Mouse (Mus musculus) G1E (cell line): Measurements from ENCODE around the gene Creld1. TPM values are rescaled to one million over a fixed set of nuclear protein-coding genes. Genes with fewer than 3 reads are reported as not detected.

Source experiments
- ATAC-seq: 2 replicates; pipeline ENCODE4 v1.8.0; 2016; ENCODE audit warnings: mild to moderate bottlenecking; ENCODE audit not compliant: insufficient number of reproducible peaks, poor library complexity, low FRiP score, severe bottlenecking; ENCODE audit errors: extremely low read depth
- DNase-seq: peaks from one replicate; pipeline ENCODE4 v3.0.0; 2012; ENCODE audit warnings: low spot score
- H3K27me3 ChIP-seq: 2 replicates; pipeline ENCODE4 v1.6.1; 2012; ENCODE audit warnings: mild to moderate bottlenecking, low read length, inconsistent platforms; ENCODE audit not compliant: insufficient read depth
- H3K36me3 ChIP-seq: replicated peaks from 2 replicates; pipeline ENCODE3; 2012; ENCODE audit warnings: mild to moderate bottlenecking, inconsistent platforms
- H3K4me1 ChIP-seq: 2 replicates; pipeline ENCODE4 v1.6.1; 2012; ENCODE audit warnings: low read depth, low read length, inconsistent platforms, mixed read lengths; ENCODE audit not compliant: insufficient read depth
- H3K4me3 ChIP-seq: 2 replicates; pipeline ENCODE4 v1.5.1; 2012; ENCODE audit warnings: low read depth, mild to moderate bottlenecking, inconsistent platforms, low read length, moderate library complexity, mixed read lengths
- H3K9me3 ChIP-seq: replicated peaks from 2 replicates; pipeline ENCODE4 v1.6.1; 2012; ENCODE audit warnings: inconsistent platforms
- CTCF ChIP-seq: IDR thresholded peaks from 2 replicates; pipeline ENCODE4 v1.5.1; 2012; ENCODE audit warnings: low read depth, low read length, inconsistent platforms, mixed read lengths
- GATA1 ChIP-seq: IDR thresholded peaks from 2 replicates; pipeline ENCODE4 v1.6.1; 2012; ENCODE audit warnings: borderline replicate concordance, low read length, inconsistent platforms, mixed read lengths
- GATA2 ChIP-seq: IDR thresholded peaks from 2 replicates; pipeline ENCODE4 v1.6.1; 2012; ENCODE audit warnings: low read depth, low read length, inconsistent platforms, borderline replicate concordance
- POLR2AphosphoS5 ChIP-seq: IDR thresholded peaks from 2 replicates; pipeline ENCODE4 v1.6.1; 2012; ENCODE audit warnings: low read depth, low read length, inconsistent platforms; ENCODE audit not compliant: insufficient replicate concordance
- TAL1 ChIP-seq: conservative IDR thresholded peaks from 2 replicates; pipeline ENCODE4 v1.6.1; 2012; ENCODE audit warnings: low read depth, low read length, inconsistent platforms, mixed read lengths
- polyA plus RNA-seq: library from polyadenylated mRNA; stranded (reverse); fragments of >175 nt; gene quantifications from 2 replicates; pipeline ENCODE4 v1.2.3, GENCODE M21; 2012
- total RNA-seq, 2 experiments: library from RNA; stranded (forward) in 1 of 2; stranded (reverse) in 1 of 2; fragments of 200-1000 nt in 1 of 2; fragments of >200 nt in 1 of 2; fragmentation: Nextera tagmentation in 1 of 2; gene quantifications; 2 replicates each; pipeline ENCODE4 v1.2.3; 2014 to 2017

Creld1 gene
- total and polyA plus RNA-seq, 3 experiments, result 5.8 to 19.8 (median 8.5) TPM

- DNase-seq (no peak), ATAC-seq (no peak)
- Histone ChIP-seq H3K27me3 (peaks cover 18% of the 10 kb centered on the region), H3K4me3 (no peak overlapping the region), H3K4me1 (peaks cover 17% of the 10 kb centered on the region; the same call in 1 of the 2 replicates), H3K36me3 (peaks cover 8% of the 10 kb centered on the region), H3K9me3 (no peaks in the 10 kb centered on the region)
- TF ChIP-seq TAL1 (no peak), POLR2AphosphoS5 (no peak), CTCF (no peak), GATA2 (no peak), GATA1 (no peak)
Measured at GRCm38 (mm10) chr6:113440686-113441085, 42.4 kb upstream of the Creld1 start.

DNA sequence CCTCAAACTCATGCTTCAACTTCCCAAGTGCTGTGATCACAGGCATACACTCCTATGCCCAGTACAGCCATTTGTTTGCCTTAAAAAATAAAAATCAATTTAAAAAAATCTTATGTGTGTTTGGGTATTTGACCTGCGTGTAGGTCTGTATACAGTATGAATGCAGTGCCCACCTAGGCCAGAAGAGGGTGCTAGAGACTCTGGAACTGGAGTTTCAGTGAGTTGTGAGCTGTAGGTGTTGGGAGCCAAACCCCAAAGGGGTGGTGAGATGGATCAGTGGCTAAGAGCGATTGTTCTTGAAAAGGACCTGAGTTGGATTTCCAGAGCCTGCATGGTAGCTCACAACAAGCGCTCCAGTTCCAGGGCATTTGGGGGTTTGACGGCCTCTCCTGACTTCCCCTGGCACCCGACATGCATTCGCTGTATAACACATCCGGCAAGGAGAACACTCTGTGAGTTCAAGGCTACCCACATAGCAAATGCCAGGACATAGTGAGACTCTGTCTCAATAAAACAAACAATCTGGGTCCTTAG is 41.9 kb upstream of the Creld1 start:
- DNase-seq (peak; percentile 42), ATAC-seq (no peak; the same call in 1 of the 2 replicates)
- Histone ChIP-seq H3K27me3 (peaks cover 14% of the 10 kb centered on the region), H3K36me3 (peaks cover 12% of the 10 kb centered on the region), H3K4me1 (peaks cover 17% of the 10 kb centered on the region; the same call in 1 of the 2 replicates), H3K4me3 (no peak overlapping the region), H3K9me3 (no peaks in the 10 kb centered on the region)
- TF ChIP-seq GATA1 (no peak), POLR2AphosphoS5 (no peak), GATA2 (no peak), CTCF (peak; percentile 68), TAL1 (no peak)

DNA sequence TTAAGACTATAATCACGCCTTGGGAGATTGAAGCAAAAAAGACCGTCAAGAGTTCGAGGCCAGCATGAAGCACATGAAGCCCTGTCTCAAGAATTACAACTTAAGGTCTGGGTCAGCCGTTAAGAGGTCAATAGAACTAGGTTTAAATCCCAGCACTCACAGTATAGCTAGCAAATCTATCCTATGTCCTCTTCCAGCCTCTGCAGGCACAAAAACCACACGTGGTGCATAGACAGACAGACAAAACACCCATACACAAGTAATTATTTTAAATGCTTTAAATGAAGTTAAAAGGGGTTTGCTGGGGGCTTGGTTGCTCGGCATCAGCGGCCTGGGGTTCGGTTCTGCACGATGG is 41.0 kb upstream of the Creld1 start:
- Histone ChIP-seq H3K9me3 (no peaks in the 10 kb centered on the region), H3K36me3 (peaks cover 20% of the 10 kb centered on the region), H3K27me3 (peaks cover 10% of the 10 kb centered on the region), H3K4me3 (peak overlapping the region; percentile 77; the same call in 1 of the 2 replicates), H3K4me1 (peaks cover 17% of the 10 kb centered on the region; the same call in 1 of the 2 replicates)
- DNase-seq (no peak), ATAC-seq (no peak)
- no peak for TF ChIP-seq GATA2
- TF ChIP-seq TAL1, result no peak
- no peak for TF ChIP-seq GATA1
- TF ChIP-seq POLR2AphosphoS5, result no peak
- no peak for TF ChIP-seq CTCF

DNA sequence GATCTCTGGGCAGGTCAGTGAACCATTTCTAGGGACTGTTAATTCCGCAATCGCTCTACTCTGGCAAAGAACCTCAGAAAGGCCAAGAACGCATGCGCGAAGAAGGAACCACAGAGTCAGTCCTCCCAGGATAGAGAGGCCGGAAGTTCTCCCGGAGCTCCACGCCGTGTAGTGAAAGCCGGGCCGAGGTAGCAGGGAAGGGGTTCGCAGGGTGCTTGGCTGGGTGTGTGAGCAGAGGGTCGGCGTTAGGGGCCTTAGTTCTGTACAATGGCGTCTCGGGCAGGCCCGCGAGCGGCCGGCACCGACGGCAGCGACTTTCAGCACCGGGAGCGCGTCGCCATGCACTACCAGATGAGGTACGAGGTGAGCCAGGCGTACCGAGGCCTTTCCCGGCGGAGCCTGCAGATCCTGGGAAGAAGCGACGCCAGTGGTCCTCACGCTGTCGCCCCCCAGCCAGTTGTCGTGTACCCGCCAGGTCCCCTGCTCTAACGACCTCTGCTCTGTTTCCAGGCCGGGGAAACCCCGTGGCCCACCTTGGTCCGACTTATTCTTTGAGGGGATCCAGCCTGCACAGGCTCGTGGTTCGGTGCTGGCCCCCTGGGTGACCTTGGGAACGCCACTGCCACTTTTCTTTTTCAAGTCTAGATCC is 40.5 kb upstream of the Creld1 start, which contains the start of gene Jagn1:
Jagn1 (plus strand) TSS at position 128 of the 649 bp plus-strand sequence.
- H3K4me3 ChIP-seq, result peak within 1 kb of the TSS; percentile 77

DNA sequence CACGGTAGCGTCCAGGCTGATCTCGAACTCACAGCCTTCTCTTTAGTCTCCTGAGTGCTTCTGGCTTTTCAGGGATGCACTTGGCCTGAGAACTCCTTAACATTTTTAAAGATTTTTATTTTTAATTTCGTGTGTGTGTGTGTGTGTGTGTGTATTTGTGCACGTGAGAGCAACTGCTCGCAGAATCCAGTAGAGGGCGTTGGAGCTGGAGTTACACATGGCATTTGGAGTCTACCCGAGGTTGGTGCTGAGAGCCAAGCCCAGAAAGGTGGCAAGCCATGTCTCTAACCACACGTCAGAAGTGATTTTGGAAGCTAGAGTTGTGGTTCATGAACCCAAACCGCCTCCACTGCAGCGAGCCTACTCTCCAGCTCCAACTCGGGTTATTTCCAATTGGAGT is 40.0 kb upstream of the Creld1 start:
- no peak for DNase-seq
- H3K27me3 ChIP-seq, result peaks cover 7% of the 10 kb centered on the region; the same call in 1 of the 2 replicates
- peak overlapping the region; percentile 77 for H3K4me3 ChIP-seq
- peaks cover 17% of the 10 kb centered on the region; the same call in 1 of the 2 replicates for H3K4me1 ChIP-seq
- peaks cover 30% of the 10 kb centered on the region for H3K36me3 ChIP-seq
- no peaks in the 10 kb centered on the region for H3K9me3 ChIP-seq
- ATAC-seq, result no peak
- no peak for TF ChIP-seq TAL1
- TF ChIP-seq GATA2, result no peak
- no peak for TF ChIP-seq GATA1
- TF ChIP-seq POLR2AphosphoS5, result no peak
- TF ChIP-seq CTCF, result no peak

More for the DNA sequence above, 40.5 kb upstream of the Creld1 start, which contains the start of gene Jagn1:
- DNase-seq, result peak; percentile 69
- Histone ChIP-seq H3K36me3 (peaks cover 25% of the 10 kb centered on the region), H3K4me1 (peaks cover 17% of the 10 kb centered on the region; the same call in 1 of the 2 replicates), H3K27me3 (peaks cover 7% of the 10 kb centered on the region; the same call in 1 of the 2 replicates), H3K9me3 (no peaks in the 10 kb centered on the region)
- no peak for TF ChIP-seq POLR2AphosphoS5
- peak; percentile 82 for ATAC-seq

- Histone ChIP-seq H3K9me3 (no peaks in the 10 kb centered on the region), H3K27me3 (peaks cover 4% of the 10 kb centered on the region; the same call in 1 of the 2 replicates), H3K4me3 (no peak overlapping the region), H3K36me3 (peaks cover 38% of the 10 kb centered on the region), H3K4me1 (peaks cover 17% of the 10 kb centered on the region; the same call in 1 of the 2 replicates)
- DNase-seq (no peak), ATAC-seq (no peak)
- TF ChIP-seq GATA1 (no peak), GATA2 (no peak), CTCF (no peak), POLR2AphosphoS5 (no peak), TAL1 (no peak)
Measured at GRCm38 (mm10) chr6:113444207-113444965, 38.7 kb upstream of the Creld1 start.
